Mouse (Mus musculus) testis, adult 10 weeks (tissue): ENCODE measurements around the gene Bnip1. TPM values are rescaled to one million over a fixed set of nuclear protein-coding genes. Genes with fewer than 3 reads are reported as not detected.

ENCODE experiments used
- polyA plus RNA-seq: library from polyadenylated mRNA; stranded (reverse); fragments of 350-450 nt; fragmentation: Illumina TruSeq; extraction: RNeasy Lipid Tissue Mini Kit (QIAGEN cat#74804); gene quantifications from one replicate; pipeline ENCODE4 v1.2.3, GENCODE M21; 2014; ENCODE audit warnings: low read depth, low replicate concordance

The Bnip1 gene
- polyA plus RNA-seq = 20.4 TPM

GRCm38 (mm10) chr17:26780750-26781571 is at the start of gene Bnip1:
Gene Bnip1, plus strand, starts transcription at chr17:26781066.

Other genes starting within 250 kb of the Bnip1 start
- gene Ergic1, start 219.6 kb upstream of the Bnip1 start, polyA plus RNA-seq = 13.9 TPM
- gene Dusp1, start 218.9 kb upstream of the Bnip1 start, polyA plus RNA-seq = 5.2 TPM
- gene Atp6v0e, start 117.8 kb upstream of the Bnip1 start, polyA plus RNA-seq = 23.1 TPM
- gene Crebrf, start 65.4 kb upstream of the Bnip1 start, polyA plus RNA-seq = 85.1 TPM
- not detected for gene Nkx2-5, start 63.9 kb downstream of the Bnip1 start, polyA plus RNA-seq
- gene Kifc5b, start 136.0 kb downstream of the Bnip1 start, polyA plus RNA-seq = 0.85 TPM
- 8.5 TPM for gene Phf1, start 152.0 kb downstream of the Bnip1 start, polyA plus RNA-seq
- 4.3 TPM for gene Cuta, start 158.5 kb downstream of the Bnip1 start, polyA plus RNA-seq
- 6.9 TPM for gene Syngap1, start 160.2 kb downstream of the Bnip1 start, polyA plus RNA-seq
- 13.9 TPM for gene Zbtb9, start 192.1 kb downstream of the Bnip1 start, polyA plus RNA-seq
- gene Bak1, start 247.9 kb downstream of the Bnip1 start, polyA plus RNA-seq = 0.73 TPM